Mouse (Mus musculus) hindbrain, embryonic 10.5 days (tissue): ENCODE measurements around the gene Sln. TPM values are rescaled to one million over a fixed set of nuclear protein-coding genes. Genes with fewer than 3 reads are reported as not detected.

Experiments
- DNase-seq: peaks from one replicate; pipeline ENCODE4 v3.0.0-alpha.2; 2017; ENCODE audit warnings: low spot score
- H3K27ac ChIP-seq: fragments of 300-500 bp; sonication (generic); 2 replicates; pipeline ENCODE4 v1.5.1; 2016; ENCODE audit warnings: mild to moderate bottlenecking, moderate library complexity
- H3K27me3 ChIP-seq: fragments of 300-500 bp; sonication (generic); 2 replicates; pipeline ENCODE4 v1.6.1; 2016; ENCODE audit warnings: mild to moderate bottlenecking; ENCODE audit not compliant: poor library complexity, insufficient read depth, severe bottlenecking
- H3K36me3 ChIP-seq: fragments of 300-500 bp; sonication (generic); 2 replicates; pipeline ENCODE4 v1.6.1; 2016; ENCODE audit warnings: mild to moderate bottlenecking, moderate library complexity
- H3K4me1 ChIP-seq: fragments of 300-500 bp; sonication (generic); replicated peaks from 2 replicates; pipeline ENCODE4 v1.6.1; 2016; ENCODE audit warnings: mild to moderate bottlenecking
- H3K4me3 ChIP-seq: fragments of 300-500 bp; sonication (generic); 2 replicates; pipeline ENCODE4 v1.5.1; 2016; ENCODE audit warnings: mild to moderate bottlenecking, moderate library complexity
- H3K9me3 ChIP-seq: fragments of 300-500 bp; sonication (generic); 2 replicates; pipeline ENCODE4 v1.6.1; 2016; ENCODE audit warnings: mild to moderate bottlenecking, moderate library complexity
- WGBS: fragments of 180-500 bp; shearing (Covaris S2); methylation state at CpG from one replicate; pipeline ENCODE4 v1.1.7; 2016; 5-methylcytosine and 5-hydroxymethylcytosine counted together
- polyA plus RNA-seq: library from polyadenylated mRNA; unstranded; fragments of >200 nt; fragmentation: Nextera tagmentation; extraction: Ambion mirVana; gene quantifications from 2 replicates; pipeline ENCODE4 v1.2.1, GENCODE M21; 2016

Sln gene
- not detected in 2 replicates for polyA plus RNA-seq

GRCm38 (mm10) chr9:53849864-53850263 is at the start of gene Sln:
TSS of gene Sln (plus strand) at chr9:53850164.
- no peak within 1 kb of the TSS for H3K4me3 ChIP-seq

GRCm38 (mm10) chr9:53802921-53803320 is 47.0 kb upstream of the Sln start:
- Histone ChIP-seq H3K27ac (no peak overlapping the region), H3K36me3 (no peaks in the 10 kb centered on the region), H3K27me3 (no peaks in the 10 kb centered on the region), H3K4me3 (no peak overlapping the region), H3K4me1 (no peaks in the 10 kb centered on the region), H3K9me3 (no peaks in the 10 kb centered on the region)
- DNase-seq, result no peak
- WGBS, result 98% methylated on average over 7 of the region's 7 CpGs

More at GRCm38 (mm10) chr9:53849864-53850263, at the start of gene Sln:
- WGBS, result 90% methylated on average over 4 of the region's 4 CpGs
- H3K4me1 ChIP-seq, result no peaks in the 10 kb centered on the region
- DNase-seq, result no peak
- H3K27ac ChIP-seq, result no peak within 1 kb of the TSS
- H3K36me3 ChIP-seq, result no peaks in the 10 kb centered on the region
- no peaks in the 10 kb centered on the region for H3K9me3 ChIP-seq
- no peaks in the 10 kb centered on the region for H3K27me3 ChIP-seq

- no peak for DNase-seq
- Histone ChIP-seq H3K4me1 (no peaks in the 10 kb centered on the region), H3K27ac (no peak overlapping the region), H3K27me3 (no peaks in the 10 kb centered on the region), H3K9me3 (no peaks in the 10 kb centered on the region), H3K4me3 (no peak overlapping the region), H3K36me3 (no peaks in the 10 kb centered on the region)
- WGBS, result 24% methylated on average over 7 of the region's 7 CpGs
These were observed 43.4 kb upstream of the Sln start for GRCm38 (mm10) chr9:53806496-53807086.

- no peak for DNase-seq
- Histone ChIP-seq H3K27ac (no peak overlapping the region), H3K9me3 (no peaks in the 10 kb centered on the region), H3K4me3 (no peak overlapping the region), H3K36me3 (no peaks in the 10 kb centered on the region), H3K27me3 (no peaks in the 10 kb centered on the region), H3K4me1 (no peaks in the 10 kb centered on the region)
- WGBS, result 94% methylated on average over 6 of the region's 6 CpGs
These were observed 36.5 kb upstream of the Sln start for GRCm38 (mm10) chr9:53813418-53813817.

GRCm38 (mm10) chr9:53818760-53819159 is 31.2 kb upstream of the Sln start:
- Histone ChIP-seq H3K4me1 (no peaks in the 10 kb centered on the region), H3K4me3 (no peak overlapping the region), H3K9me3 (no peaks in the 10 kb centered on the region), H3K27ac (no peak overlapping the region), H3K27me3 (no peaks in the 10 kb centered on the region), H3K36me3 (no peaks in the 10 kb centered on the region)
- WGBS, result 39% methylated on average over 4 of the region's 4 CpGs
- peak; percentile 53 for DNase-seq

- Histone ChIP-seq H3K27ac (no peak overlapping the region), H3K36me3 (no peaks in the 10 kb centered on the region), H3K9me3 (no peaks in the 10 kb centered on the region), H3K27me3 (peaks cover 5% of the 10 kb centered on the region; the same call in 1 of the 2 replicates), H3K4me3 (no peak overlapping the region), H3K4me1 (peaks cover 4% of the 10 kb centered on the region; the same call in 1 of the 2 replicates)
- 12% methylated on average over 9 of the region's 9 CpGs for WGBS
- DNase-seq, result peak; percentile 55
These were observed 24.6 kb upstream of the Sln start for GRCm38 (mm10) chr9:53825318-53825717.

- H3K9me3 ChIP-seq, result no peaks in the 10 kb centered on the region
These were observed 20.7 kb upstream of the Sln start for GRCm38 (mm10) chr9:53829081-53829865.

GRCm38 (mm10) chr9:53829866-53830209 is 20.1 kb upstream of the Sln start:
- DNase-seq, result no peak
- H3K9me3 ChIP-seq, result no peaks in the 10 kb centered on the region
- H3K27ac ChIP-seq, result peak overlapping the region; percentile 73
- peak overlapping the region; percentile 46 for H3K4me3 ChIP-seq
- H3K4me1 ChIP-seq, result peaks cover 4% of the 10 kb centered on the region; the same call in 1 of the 2 replicates
- H3K27me3 ChIP-seq, result peaks cover 5% of the 10 kb centered on the region; the same call in 1 of the 2 replicates
- H3K36me3 ChIP-seq, result no peaks in the 10 kb centered on the region
- WGBS, result 31% methylated on average over 2 of the region's 2 CpGs

More at GRCm38 (mm10) chr9:53829081-53829865, 20.7 kb upstream of the Sln start:
- peak; percentile 33 for DNase-seq
- H3K4me3 ChIP-seq, result peak overlapping the region; percentile 46
- 23% methylated on average over 14 of the region's 14 CpGs for WGBS
- H3K4me1 ChIP-seq, result peaks cover 4% of the 10 kb centered on the region; the same call in 1 of the 2 replicates
- peaks cover 5% of the 10 kb centered on the region; the same call in 1 of the 2 replicates for H3K27me3 ChIP-seq
- H3K27ac ChIP-seq, result peak overlapping the region; percentile 73
- no peaks in the 10 kb centered on the region for H3K36me3 ChIP-seq

- H3K27me3 ChIP-seq, result no peaks in the 10 kb centered on the region
- H3K4me1 ChIP-seq, result no peaks in the 10 kb centered on the region
- no peak overlapping the region for H3K4me3 ChIP-seq
- WGBS, result 69% methylated on average over 3 of the region's 3 CpGs
- H3K27ac ChIP-seq, result no peak overlapping the region
- no peaks in the 10 kb centered on the region for H3K36me3 ChIP-seq
- no peak for DNase-seq
- H3K9me3 ChIP-seq, result no peaks in the 10 kb centered on the region
These were observed 14.9 kb upstream of the Sln start for GRCm38 (mm10) chr9:53835039-53835438.

GRCm38 (mm10) chr9:53835976-53836375 is 14.0 kb upstream of the Sln start:
- H3K4me3 ChIP-seq, result no peak overlapping the region
- no peaks in the 10 kb centered on the region for H3K27me3 ChIP-seq
- H3K9me3 ChIP-seq, result no peaks in the 10 kb centered on the region
- DNase-seq, result no peak
- 70% methylated on average over 4 of the region's 4 CpGs for WGBS
- no peaks in the 10 kb centered on the region for H3K36me3 ChIP-seq
- H3K4me1 ChIP-seq, result no peaks in the 10 kb centered on the region
- no peak overlapping the region for H3K27ac ChIP-seq

GRCm38 (mm10) chr9:53838816-53839215 is 11.1 kb upstream of the Sln start:
- Histone ChIP-seq H3K4me3 (no peak overlapping the region), H3K27ac (no peak overlapping the region), H3K4me1 (no peaks in the 10 kb centered on the region), H3K36me3 (no peaks in the 10 kb centered on the region), H3K9me3 (no peaks in the 10 kb centered on the region), H3K27me3 (no peaks in the 10 kb centered on the region)
- DNase-seq, result no peak
- WGBS, result 84% methylated on average over 8 of the region's 8 CpGs

- Histone ChIP-seq H3K4me3 (no peak overlapping the region), H3K9me3 (no peaks in the 10 kb centered on the region), H3K27me3 (no peaks in the 10 kb centered on the region), H3K4me1 (no peaks in the 10 kb centered on the region), H3K27ac (no peak overlapping the region), H3K36me3 (no peaks in the 10 kb centered on the region)
- DNase-seq, result no peak
- 88% methylated on average over 8 of the region's 8 CpGs for WGBS
These were observed 1.4 kb upstream of the Sln start for GRCm38 (mm10) chr9:53848548-53848947.

- no peaks in the 10 kb centered on the region for H3K4me1 ChIP-seq
- no peaks in the 10 kb centered on the region for H3K9me3 ChIP-seq
- H3K4me3 ChIP-seq, result no peak overlapping the region
- no peaks in the 10 kb centered on the region for H3K36me3 ChIP-seq
- H3K27ac ChIP-seq, result no peak overlapping the region
- DNase-seq, result no peak
- no peaks in the 10 kb centered on the region for H3K27me3 ChIP-seq
- WGBS, result 91% methylated on average over 4 of the region's 4 CpGs
These were observed 2.2 kb downstream of the Sln start for GRCm38 (mm10) chr9:53852158-53852557.
